Mouse (Mus musculus): ENCODE data around the gene Tor4a.

Tor4a gene

GRCm38 (mm10) chr2:25196172-25196954 is at the start of gene Tor4a:
TSS of gene Tor4a (minus strand) at chr2:25196886.
- peak in 1 of 2 experiments; percentile 55 for DNase-seq (ENCODE audit: low spot score in 2 of 2)

DNA sequence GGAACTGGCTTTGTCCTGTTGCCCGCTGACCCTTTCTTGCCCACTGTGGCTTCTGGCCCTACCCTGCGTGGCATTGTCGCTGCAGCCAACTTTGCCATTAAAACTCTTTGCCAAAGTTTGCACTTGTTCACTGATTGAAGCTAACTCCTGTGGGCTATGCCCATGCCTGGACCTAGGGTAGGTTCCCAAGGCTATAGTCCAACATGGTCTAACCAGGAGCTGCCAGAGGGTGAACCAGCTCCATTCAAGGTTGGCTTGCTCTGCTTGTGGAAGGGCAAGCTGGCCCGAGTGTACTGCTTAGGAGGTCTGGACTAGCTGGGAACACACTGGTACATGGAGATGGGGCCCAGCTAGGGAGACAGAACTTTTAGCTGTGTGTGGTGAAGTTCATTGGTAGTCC is 47.5 kb upstream of the Tor4a start:
- no peak for DNase-seq (ENCODE audit: low spot score in 2 of 2)

DNA sequence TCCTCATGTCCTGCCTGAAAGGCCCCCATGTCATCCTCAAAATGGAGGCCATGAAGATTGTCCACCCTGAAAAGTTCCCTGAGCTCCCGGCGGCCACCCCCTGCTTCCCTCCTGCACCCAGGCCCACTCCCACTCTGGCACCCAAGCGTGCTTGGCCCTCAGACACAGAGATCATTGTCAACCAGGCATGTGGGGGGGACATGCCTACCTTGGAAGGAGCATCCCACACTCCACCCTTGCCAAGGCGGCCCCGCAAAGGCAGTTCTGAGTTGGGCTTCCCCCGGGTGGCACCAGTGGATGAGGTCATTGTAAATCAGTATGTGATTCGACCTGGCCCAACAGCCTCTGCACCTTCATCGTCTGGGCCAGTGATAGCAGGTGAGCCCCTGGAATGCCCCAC is 46.7 kb upstream of the Tor4a start:
- DNase-seq (ENCODE audit: low spot score in 2 of 2), result no peak

- peak; percentile 65 for DNase-seq (ENCODE audit: low spot score in 2 of 2)
These were observed 45.4 kb upstream of the Tor4a start, which contains the start of the genes Rnf208 and Cysrt1 for GRCm38 (mm10) chr2:25242101-25242506. TSS of gene Rnf208 (plus strand) at chr2:25242255. TSS of gene Cysrt1 (minus strand) at chr2:25242452.

DNA sequence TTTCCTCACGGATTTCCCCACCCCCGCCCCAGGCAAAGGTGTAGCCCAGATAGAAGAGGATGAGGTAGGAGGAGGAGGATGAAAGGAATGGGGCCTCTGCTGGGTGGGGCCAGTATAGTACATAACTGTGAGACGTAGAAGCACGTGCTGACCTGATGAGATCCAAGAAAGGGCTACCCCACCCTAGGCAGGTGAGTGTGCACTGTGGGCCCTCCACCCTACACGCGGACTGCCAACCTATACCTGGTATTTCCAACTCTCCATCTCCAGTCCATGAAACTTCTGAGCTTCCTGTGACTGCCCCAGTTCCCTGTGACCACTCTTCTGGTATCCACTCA is 44.7 kb upstream of the Tor4a start:
- DNase-seq (ENCODE audit: low spot score in 2 of 2), result no peak

DNA sequence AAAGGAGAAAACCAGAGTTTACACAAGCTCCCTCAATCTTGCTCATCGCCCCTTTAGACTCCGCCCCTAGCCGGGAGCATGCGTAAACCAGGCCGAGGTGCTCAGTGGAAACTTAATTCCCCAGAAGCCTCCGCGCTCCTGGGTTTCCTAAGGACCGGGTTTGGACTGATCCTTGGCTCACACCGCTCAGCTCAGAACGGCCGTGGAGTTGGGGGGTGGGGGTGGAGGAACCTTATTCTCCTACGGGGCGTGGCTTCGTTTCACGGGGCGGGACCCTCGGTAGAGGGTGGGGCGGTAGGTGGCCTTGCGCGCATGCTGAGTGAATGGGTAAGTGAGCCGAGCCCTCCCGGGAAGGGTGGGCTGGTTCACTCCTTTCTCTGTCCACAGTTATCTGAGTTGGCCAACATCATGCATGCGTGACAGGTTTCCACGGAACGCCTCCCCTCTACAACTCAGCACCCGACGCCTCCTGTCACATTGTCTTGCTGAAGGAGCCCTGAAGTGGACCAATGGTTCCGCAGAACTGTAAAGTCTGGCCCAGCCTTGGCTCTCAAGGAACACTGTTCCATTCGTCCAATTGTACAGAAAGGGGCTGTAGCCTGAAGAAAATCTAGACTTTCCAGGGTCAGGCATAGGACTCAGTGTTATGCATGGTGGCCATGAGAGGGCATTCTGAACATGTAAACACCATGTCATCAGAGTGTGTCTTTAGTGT is 44.2 kb upstream of the Tor4a start:
- peak; percentile 82 to 84 for DNase-seq (ENCODE audit: low spot score in 2 of 2)

DNA sequence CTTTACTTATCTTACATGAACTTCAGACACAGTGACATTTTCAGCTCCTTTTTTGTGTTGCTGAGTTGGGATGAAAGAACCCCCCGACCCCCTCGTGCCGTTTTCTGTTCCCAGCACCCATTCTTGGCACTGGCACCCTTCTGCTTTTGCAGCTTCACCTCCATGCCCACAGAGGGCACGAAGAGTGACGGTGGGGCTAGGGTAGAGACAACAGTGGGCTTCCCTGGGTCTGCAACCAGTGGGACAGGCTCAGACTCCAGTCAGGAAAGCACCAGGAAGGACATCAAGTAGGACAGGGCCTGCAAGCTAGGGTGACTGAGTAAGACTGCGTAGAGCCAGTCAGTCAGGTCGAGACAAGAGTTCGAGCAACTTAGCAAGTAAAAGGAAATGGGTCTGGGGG is 43.6 kb upstream of the Tor4a start:
- no peak for DNase-seq (ENCODE audit: low spot score in 2 of 2)

DNA sequence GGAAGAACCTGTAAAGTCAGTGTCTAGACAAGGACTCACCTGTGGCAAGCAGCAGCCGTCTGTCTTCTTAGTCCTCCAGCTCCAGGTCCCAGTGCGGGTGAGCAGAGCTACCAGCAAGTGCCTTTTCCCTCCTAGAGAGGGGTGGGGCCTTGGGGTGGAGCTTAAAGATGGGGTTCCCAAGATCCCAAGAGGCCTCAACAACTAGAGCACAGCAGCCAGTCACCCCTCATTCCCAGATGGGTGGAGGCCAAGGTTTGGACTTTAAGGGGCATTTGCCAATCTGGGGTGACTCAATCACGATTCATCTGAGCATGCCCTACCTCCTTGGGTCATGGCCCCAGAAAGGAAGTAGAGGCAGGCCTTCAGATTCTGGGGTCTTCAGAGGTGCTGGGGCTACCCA is 43.1 kb upstream of the Tor4a start:
- DNase-seq (ENCODE audit: low spot score in 2 of 2), result no peak

DNA sequence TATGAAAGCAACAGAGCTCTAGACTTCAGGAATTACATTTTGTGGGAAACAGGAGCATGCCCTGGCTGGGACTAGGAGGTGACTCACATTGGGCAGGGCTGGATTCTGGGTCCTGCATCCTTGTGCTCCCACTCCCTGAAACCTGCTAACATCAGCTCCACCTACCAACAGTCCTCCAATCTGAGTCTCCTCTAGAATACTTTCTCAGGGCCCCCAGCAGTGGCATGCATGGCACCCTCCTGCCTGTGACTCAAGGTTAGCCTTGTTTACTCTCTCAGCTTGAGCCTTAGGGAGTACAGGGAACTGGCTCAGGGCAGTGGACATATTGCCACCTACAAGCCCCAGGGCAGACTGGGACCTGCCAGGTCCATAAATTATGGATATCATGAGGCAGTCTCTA is 41.4 kb upstream of the Tor4a start:
- no peak for DNase-seq (ENCODE audit: low spot score in 2 of 2)

GRCm38 (mm10) chr2:25237522-25237921 is 40.8 kb upstream of the Tor4a start:
- no peak for DNase-seq (ENCODE audit: low spot score in 2 of 2)

DNA sequence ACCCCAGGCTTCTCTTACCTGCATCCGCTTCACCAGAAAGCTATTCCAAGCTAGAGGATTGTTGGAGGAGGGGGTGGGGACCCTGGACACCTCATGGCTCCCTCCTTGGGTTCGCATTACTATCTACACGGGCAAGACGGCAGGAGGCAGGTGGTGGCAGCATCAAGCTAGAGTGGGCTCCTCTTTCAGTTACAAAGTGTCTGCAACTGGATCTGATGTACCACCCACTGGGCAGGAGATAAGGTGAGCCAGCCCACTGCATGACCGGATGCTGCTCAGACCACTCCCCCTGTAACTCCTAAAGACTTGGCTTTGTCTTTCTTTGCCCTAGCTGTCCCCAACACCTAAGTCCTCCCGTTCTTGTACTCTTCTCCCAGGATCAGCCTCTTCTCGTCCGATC is 39.9 kb upstream of the Tor4a start, which contains the start of gene Rnf224:
Gene Rnf224, minus strand, starts transcription at position 174 of the 400 bp plus-strand sequence.
- no peak for DNase-seq (ENCODE audit: low spot score in 2 of 2)

- no peak for DNase-seq (ENCODE audit: low spot score in 2 of 2)
These were observed 38.0 kb upstream of the Tor4a start for GRCm38 (mm10) chr2:25234551-25235220.

- DNase-seq (ENCODE audit: low spot score in 2 of 2), result no peak
These were observed 37.4 kb upstream of the Tor4a start, which contains the start of gene Slc34a3 for GRCm38 (mm10) chr2:25234050-25234449. TSS of gene Slc34a3 (minus strand) at chr2:25234364.

GRCm38 (mm10) chr2:25233421-25233820 is 36.7 kb upstream of the Tor4a start:
- DNase-seq (ENCODE audit: low spot score in 2 of 2), result no peak

GRCm38 (mm10) chr2:25231038-25231437 is 34.4 kb upstream of the Tor4a start:
- DNase-seq (ENCODE audit: low spot score in 2 of 2), result no peak

DNA sequence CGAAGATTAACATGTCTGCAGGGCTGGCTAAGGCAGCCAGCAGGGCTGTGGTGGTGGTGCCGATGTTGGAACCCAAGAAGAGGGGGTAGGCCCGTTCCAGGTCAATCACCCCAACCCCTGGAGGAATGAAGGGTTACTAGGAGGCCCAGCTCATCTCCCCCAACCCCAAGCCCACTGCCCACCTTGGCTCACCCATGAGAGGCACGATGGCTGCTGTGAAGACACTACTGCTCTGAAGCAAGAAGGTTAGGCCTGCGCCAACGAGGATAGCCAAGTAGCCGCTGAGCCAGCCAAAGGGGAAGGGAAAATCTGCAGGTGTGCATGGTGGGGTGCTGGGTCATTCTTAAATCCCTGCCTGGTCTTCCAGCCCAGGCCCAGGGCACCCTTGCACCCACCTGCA is 33.9 kb upstream of the Tor4a start:
- no peak for DNase-seq (ENCODE audit: low spot score in 2 of 2)

- no peak for DNase-seq (ENCODE audit: low spot score in 2 of 2)
These were observed 32.9 kb upstream of the Tor4a start for GRCm38 (mm10) chr2:25229582-25229981.

- no peak for DNase-seq (ENCODE audit: low spot score in 2 of 2)
These were observed 32.4 kb upstream of the Tor4a start for GRCm38 (mm10) chr2:25228995-25229530.

GRCm38 (mm10) chr2:25228431-25228889 is 31.8 kb upstream of the Tor4a start:
- DNase-seq (ENCODE audit: low spot score in 2 of 2), result peak; percentile 88

DNA sequence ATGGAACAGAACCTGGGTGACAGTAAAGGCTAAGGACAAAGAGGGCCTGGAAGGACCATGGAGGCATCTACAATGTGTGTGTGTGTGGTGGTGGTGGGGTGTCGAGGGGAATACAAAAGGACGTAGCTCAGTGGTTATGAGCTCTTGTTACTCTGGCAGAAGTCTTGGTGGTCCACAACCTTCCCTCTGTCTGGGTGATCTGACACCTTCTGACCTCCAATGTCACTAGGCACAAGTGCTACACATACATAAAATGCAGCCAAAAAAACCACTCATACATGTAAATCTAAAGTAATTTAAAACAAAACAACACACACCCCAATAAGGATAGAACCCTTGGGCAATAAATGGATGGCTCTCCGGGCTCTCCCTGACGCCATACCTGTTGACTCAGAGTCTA is 30.7 kb upstream of the Tor4a start:
- no peak for DNase-seq (ENCODE audit: low spot score in 2 of 2)

GRCm38 (mm10) chr2:25226864-25227263 is 30.2 kb upstream of the Tor4a start:
- peak; percentile 77 to 84 for DNase-seq (ENCODE audit: low spot score in 2 of 2)

DNA sequence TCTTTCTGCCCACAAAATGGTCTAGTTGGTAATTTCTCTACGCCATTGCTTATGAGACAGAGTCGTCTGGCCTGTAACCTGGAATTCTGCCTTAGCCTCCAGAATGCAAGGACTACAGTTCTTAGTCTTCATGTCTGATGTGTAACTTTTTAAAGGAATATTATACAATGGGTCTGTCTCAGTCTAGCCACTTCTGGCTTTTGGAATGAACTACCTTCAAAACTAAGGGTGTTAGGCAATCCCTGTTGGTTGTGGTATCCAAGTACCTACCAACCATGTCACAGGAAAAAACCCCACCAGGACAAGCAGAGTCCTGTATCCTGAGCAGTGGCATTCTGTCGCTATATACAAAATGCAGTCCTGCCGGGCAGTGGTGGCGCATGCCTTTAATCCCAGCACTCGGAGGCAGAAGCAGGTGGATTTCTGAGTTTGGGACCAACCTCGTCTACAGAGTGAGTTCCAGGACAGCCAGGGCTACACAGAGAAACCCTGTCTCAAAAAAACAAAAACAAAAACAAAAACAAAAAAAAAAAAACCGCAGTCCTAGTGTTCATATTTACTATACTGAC is 29.2 kb upstream of the Tor4a start:
- peak in 1 of 2 experiments; percentile 29 for DNase-seq (ENCODE audit: low spot score in 2 of 2)
